Mouse (Mus musculus) kidney, adult 2 months (tissue): ENCODE data around the gene Cinp.
"Not testable (repeated sequence)": the region's sequence is repeated elsewhere in the genome, so short reads cannot be mapped to it uniquely, and the experiment has no call there.

Experiments
- CTCF ChIP-seq: fragments of 200-500 bp; conservative IDR thresholded peaks from 2 replicates; pipeline ENCODE4 v1.5.1; 2011; ENCODE audit warnings: low read depth, mild to moderate bottlenecking, control low read depth, low read length, moderate library complexity, mixed read lengths; ENCODE audit not compliant: insufficient read depth, insufficient read length
- POLR2A ChIP-seq: fragments of 200-500 bp; IDR thresholded peaks from one replicate; pipeline ENCODE4 v1.6.1; 2011; ENCODE audit warnings: low read depth, low read length, control low read depth

DNA sequence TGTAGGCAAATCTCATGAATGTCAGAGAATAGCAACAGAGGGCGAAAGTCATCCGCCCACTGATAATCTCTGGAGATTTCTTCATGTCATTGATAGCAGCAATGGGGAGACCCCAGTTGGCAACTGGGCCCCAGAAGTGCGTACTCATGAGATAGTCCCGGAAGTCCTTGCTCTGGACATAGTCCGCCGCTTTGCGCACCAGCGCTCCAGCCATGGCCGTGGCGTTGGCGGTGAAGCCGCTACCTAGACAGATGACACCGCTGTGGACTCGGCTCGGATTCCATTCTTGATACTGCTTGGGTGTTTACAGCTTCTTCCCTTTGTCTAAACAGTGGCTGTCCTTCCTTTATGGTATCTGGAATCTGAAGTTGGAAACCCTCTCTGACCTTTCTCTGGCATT lies 30.3 kb downstream of the Cinp start:
- not testable (repeated sequence) for TF ChIP-seq CTCF, POLR2A
